Mouse (Mus musculus): ENCODE measurements at regions not wholly inside any gene's neighbourhood (a gene's known extent, or its start where the extent isn't known, plus 50 kb on each side); places are given as distances from the start of the nearest gene placed in this dataset.

GRCm38 (mm10) chr4:153688441-153688840, 205.8 kb upstream of the Ajap1 start:
- TF ChIP-seq CTCF (IDR thresholded peaks at IDR 0.05; ENCODE audit: low read depth, low read length) (no peak), POLR2A (IDR thresholded peaks at IDR 0.05; ENCODE audit: extremely low read depth, insufficient read depth, low read length) (no peak)

All from liver, adult 2 months (tissue).